Mouse (Mus musculus) MEL (cell line): ENCODE results near the gene Myh9.

ENCODE experiments used
- BHLHE40 ChIP-seq: IDR thresholded peaks from 2 replicates; pipeline ENCODE4 v1.6.1; 2012; ENCODE audit warnings: low read depth, mild to moderate bottlenecking, inconsistent platforms, low read length, improper control_type of control experiment, borderline replicate concordance
- TAL1 ChIP-seq: IDR thresholded peaks from 2 replicates; pipeline ENCODE4 v1.6.1; 2012; ENCODE audit warnings: mild to moderate bottlenecking, inconsistent platforms, low read length, moderate library complexity, mixed read lengths

DNA sequence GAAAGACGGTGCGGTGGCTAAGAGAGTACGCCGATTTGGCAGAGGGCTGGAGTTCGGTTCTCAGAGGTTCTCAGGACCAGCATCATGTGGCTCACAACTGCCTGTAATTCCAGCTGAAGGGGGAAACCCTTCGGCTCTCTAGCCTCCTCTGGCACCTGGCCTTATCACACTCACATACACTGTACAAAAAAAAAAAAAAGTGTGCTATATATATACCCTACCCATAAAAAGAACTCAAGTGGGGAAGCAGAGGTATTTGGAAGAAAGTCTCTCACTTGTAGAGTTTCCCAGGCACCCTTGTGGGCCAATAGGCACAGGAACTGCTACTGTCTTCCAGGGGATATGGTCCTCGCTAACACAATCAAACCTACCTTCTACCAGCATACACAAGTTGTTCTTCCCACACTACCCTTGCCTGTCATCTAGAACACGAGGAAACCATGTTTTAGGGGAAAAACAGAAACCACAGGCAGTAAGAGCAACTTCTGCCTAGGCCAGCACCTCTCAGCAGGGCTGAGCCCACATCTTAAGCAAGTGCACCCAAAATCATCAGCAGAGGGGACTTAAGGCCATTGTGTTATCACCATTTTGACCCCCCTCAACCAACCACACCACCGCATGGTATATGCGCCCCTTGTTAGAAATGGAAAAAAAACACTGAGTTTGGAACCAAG is 4.4 kb downstream of the Myh9 start:
- no peak for TF ChIP-seq BHLHE40
- no peak for TF ChIP-seq TAL1
